Mouse (Mus musculus) gastrocnemius, postnatal 25 days (tissue): ENCODE data around the gene Apol8. TPM values are rescaled to one million over a fixed set of nuclear protein-coding genes. Genes with fewer than 3 reads are reported as not detected.
"Not testable (repeated sequence)": the region's sequence is repeated elsewhere in the genome, so short reads cannot be mapped to it uniquely, and the experiment has no call there.

Source experiments
- DNase-seq: peaks from one replicate; pipeline ENCODE4 v3.0.0; 2022
- total RNA-seq, 2 experiments: library from RNA; stranded (reverse); gene quantifications; 1 replicate in 1 of 2; 2 replicates in 1 of 2; pipeline ENCODE4 v1.2.3; 2021

Gene Apol8
- total RNA-seq, 2 experiments from 2014 or later: 0.21 TPM; not detected in 1

DNA sequence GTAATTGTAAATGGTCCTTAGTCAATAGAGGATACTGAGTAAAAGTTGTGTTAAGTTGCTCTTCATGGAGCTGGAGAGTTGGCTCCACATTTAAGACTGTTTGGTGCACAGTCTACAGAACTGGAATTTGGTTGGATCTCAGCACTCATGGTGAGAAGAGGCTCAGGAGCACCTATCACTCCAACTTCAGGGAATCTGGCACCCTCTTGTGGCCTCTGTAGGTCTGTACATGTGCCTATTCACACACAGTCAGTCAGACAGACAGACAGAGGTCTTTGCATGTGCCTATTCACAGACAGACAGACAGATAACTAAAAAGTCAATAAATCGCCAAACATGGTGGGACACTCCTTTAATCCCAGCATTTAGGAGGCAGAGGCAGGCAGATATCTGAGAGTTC lies 6.3 kb downstream of the Apol8 start:
- no peak for DNase-seq

GRCm38 (mm10) chr15:77749717-77750116 lies 7.1 kb downstream of the Apol8 start:
- no peak for DNase-seq

- DNase-seq: no peak
Observed at GRCm38 (mm10) chr15:77748414-77748813, 8.4 kb downstream of the Apol8 start.

DNA sequence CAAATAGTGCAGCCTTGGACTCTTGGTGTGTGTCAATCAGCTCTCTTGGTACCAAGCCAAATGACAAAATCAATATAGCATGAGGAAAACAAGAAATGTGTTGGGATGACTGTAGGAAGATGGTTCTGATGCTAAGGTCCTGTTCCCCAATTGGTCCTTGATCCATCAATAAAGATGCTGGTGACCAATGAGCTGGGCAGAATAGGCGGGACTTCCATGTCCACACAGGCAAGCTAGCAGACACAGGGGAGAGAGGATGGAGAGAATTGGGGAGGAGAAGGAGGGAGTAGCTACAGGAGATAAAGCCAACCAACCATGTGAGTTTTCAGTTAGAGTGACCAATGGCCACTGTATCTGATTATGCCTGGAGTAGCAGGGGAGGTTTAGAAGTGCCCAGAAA lies 10.5 kb downstream of the Apol8 start:
- DNase-seq: no peak

DNA sequence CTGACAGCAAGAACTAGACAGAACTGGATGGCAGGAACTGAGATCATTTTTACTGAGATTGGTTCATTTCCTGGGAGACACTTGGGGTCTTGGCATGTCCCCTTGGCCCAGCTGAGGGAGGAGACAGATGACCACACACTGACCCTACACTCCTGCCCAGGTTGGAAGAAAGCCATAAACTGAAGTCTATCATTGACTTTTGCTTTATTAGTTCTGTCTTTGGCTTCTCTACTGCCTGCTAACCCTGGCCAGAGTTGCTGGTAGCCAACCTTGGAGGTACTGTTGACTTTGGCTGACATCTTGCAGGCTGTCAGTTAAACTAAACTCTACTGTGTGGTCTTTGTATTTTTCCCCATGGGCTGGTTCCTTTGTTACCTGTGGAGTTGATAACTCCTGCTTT lies 11.7 kb downstream of the Apol8 start:
- no peak for DNase-seq

- no peak for DNase-seq
Observed at GRCm38 (mm10) chr15:77744632-77745031, 12.2 kb downstream of the Apol8 start.

DNA sequence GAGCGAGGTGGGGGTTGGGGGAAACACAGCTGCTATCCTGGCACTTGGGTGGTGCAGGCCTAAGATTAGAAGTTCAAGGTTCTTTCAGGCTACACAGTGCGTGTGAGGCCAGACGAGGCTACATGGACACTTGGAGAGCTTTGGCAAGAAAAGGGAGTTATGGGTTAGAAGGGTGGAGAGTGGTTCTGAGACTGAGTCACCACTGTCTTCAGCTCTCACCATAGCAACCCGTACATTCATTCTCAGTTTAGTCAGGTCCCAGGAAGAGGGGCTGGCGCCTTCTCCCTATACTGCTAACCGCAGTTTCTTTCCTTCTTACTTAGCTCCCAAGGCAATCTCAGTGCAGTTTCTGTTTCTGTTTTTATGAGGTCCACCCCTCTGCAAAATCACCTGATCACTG lies 15.2 kb downstream of the Apol8 start:
- not testable (repeated sequence) for DNase-seq

DNA sequence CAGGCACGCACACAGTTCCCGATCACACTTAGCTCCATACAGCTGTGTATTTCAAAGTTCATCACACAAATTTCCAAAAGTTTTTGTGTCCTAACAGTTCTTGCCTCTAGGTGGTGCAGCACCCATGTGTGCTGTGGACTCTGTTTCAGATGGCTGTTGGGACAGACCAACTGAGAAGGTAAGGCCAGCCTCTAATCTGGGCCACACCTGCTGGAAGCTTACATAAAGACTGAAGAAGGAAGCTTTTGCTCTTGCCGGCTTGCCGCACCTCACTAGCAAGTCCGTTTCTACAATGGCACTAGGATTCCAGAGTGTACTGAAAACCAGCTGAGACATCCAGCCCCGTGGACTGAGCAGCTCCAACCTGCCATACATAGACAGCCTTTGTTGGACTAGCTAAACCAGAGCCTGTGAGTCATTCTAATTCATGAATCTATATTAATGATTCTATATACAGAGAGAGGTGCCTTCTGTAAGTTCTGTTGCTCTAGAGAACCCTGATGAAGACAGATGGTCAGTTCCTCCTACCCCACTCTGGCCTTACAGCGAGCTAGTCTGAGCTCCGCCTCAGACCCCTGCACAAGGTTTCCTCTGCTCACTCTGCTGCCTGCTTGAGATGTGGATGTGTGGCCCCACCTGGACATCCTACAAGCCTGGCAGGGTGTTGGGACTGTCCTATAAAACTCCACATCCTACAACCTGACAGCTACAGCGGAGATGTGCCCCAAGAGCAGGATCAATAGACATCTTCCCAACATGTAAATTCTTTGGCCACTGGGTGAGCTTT lies 16.1 kb downstream of the Apol8 start:
- no peak for DNase-seq

DNA sequence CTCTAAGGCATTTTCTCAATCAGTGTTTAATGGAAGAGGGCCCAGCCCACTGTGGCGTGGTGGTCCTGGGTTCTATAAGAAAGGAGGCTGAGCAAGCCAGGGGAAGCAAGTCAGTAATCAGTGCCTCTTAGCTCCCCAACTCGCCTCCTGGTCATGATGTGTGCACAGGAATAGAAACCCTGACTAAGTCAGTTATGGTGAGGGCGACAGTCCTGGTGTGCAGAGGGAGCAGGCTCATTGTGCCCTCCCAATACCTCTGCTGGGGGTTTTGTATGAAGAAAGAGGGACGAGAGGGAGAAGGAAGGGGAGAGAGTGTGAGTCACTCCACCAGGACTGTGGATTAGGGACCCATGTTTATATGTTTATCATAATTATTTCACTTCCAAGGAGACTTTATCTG lies 22.9 kb downstream of the Apol8 start:
- DNase-seq: not testable (repeated sequence)

DNA sequence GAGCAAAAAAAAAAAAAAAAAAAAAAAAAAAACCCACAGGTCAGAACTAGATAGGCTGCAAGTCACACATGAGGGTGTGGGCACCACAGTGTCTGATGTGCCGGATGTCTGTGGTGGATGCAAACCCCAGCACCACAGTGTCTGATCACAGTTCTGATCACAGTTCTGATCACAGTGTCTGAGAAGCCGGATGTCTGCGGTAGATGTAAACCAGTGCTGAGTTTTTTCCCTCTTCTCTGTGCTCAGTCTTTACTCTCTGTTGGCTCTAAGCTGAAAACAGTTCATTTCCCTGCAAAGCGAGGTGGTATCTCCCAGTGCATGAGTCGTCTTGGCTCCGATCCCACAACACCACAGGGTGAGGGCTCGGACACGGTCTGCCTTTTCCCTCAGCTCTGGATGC lies 23.4 kb downstream of the Apol8 start:
- DNase-seq: not testable (repeated sequence)

DNA sequence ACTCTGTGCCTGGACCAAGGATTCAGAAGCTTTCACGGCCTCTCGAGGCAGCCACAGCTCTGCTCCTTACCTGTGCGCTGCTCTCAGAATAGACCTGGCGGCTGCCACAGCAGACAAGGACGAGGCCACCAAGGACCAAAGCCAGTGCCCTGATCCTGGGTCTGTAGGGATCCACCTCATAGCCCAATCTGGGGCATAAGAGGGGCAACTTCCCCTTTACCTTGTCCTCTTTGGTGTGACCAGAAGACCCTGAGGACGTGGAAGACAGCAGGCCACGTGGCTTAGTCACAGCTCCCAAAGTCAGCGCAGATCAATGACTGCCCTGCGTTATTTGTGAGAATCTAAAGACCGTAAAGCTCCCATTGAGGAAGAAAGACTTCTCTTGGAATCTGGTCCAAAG lies 24.0 kb downstream of the Apol8 start:
- DNase-seq: not testable (repeated sequence)

DNA sequence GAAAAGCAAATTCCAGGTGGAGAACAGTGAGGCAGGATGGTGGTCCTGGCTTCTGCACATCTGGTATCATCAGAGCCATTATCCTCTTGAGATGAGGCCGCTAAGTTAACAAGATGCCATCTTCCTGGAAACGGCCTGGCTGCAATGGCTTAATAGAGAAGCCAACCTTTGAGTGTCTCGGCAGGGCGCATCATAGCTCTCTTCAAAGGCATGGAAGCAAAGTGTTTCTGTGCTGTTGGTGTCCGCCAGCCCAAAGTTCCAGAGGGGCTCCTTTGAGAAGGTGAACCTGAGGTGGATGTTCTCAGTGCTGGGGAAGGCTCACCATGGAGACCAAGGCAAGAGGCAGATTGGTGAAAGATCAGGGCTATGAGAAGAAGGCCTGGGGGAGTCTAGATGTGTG lies 25.2 kb downstream of the Apol8 start:
- no peak for DNase-seq

DNA sequence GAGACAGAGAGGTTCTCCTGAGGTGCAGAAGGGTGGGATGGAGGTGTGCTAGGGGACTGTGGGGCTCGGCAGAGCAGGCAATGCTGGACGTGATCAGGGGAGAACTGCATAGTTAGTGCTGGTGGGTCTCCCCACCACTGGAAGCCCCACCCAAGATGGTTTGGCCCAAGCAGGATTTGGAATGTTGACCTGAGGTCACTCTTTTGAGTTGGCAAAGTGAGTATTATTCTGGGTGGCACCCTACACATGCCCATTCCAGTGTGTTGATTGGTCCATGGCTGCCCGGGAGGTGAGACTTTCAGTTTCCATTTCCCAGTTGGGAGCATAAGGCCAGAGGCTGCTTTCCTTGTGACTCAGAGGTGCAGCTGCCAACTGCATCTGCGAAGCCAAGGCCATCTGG lies 28.1 kb downstream of the Apol8 start, which contains the start of gene Apol9b:
Gene Apol9b (plus strand): TSS at position 301 of the 400 bp plus-strand sequence.
- DNase-seq: not testable (repeated sequence)

- DNase-seq: not testable (repeated sequence)
Observed at GRCm38 (mm10) chr15:77727745-77728144, 29.1 kb downstream of the Apol8 start.

GRCm38 (mm10) chr15:77727139-77727538 lies 29.7 kb downstream of the Apol8 start:
- DNase-seq: not testable (repeated sequence)

GRCm38 (mm10) chr15:77725393-77726020 lies 31.3 kb downstream of the Apol8 start:
- not testable (repeated sequence) for DNase-seq

DNA sequence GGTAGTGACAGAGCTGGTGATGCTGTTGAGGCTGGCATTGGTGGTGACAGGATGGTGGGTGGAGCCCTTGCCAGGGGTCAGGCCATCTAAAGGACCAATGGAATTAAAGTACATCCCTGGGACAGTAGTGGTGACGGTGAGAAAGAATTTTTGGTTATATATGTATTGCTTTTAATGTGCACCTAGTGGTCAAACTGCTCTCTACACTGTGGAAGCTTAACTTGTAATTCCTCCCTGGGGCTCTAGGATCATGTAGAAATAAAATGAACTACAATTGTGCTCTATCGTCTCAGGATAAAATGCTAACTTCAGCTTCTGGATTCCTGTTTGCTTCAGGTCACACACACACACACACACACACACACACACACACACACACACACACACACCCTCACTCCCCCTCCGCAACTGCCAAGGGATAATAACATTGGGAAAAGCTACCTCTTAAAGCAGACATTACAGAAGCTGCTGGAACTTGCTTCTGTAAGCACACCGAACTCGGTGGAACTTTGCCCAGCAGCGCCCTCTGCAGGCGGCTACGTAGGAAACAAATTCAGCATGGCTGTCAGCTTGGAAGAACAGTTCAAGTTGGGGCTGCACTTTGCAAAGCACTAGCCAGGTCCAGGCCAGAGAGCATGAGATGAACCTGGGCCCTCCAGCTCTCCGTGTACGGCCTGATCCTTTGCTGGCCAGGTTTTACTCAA lies 32.4 kb downstream of the Apol8 start:
- not testable (repeated sequence) for DNase-seq

DNA sequence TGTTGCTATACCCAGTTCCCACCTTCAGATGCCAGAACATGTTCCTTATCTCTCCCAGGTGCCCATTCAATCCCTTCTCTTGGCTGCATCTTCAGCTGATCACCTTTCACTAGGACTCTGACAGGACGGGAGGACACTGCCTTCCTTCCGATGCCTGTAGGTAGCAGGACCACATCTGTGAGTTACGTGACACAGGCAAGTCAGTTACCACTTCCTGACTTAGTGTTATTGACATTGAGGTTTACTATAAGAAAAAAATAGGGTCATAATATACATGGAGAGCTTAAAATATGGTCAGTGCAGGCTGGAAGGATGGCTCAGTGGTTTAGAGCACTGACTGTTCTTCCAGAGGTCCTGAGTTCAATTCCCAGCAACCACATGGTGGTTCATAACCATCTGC lies 35.3 kb downstream of the Apol8 start:
- not testable (repeated sequence) for DNase-seq

GRCm38 (mm10) chr15:77718240-77718639 lies 38.6 kb downstream of the Apol8 start:
- DNase-seq: not testable (repeated sequence)

DNA sequence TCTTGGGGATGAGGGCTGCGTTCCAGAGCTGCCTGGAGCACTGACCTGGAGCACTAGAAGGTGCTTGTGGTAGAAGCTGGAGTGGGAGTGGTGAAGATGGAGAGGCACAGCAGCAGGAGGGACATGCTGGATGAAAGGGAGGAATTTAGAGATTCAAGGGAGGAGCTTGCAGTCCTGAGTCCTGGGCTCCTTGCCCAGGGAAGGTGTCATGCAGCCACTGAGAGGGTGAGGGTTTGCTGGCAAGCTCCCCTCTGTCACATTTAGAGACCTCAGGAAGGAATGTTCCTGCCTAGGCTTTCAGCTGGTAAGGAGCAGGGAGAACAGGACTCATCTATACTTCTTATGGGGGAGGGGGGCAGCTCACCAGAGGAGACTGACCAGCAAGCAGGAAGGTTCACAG lies 47.9 kb downstream of the Apol8 start:
- DNase-seq: not testable (repeated sequence)

DNA sequence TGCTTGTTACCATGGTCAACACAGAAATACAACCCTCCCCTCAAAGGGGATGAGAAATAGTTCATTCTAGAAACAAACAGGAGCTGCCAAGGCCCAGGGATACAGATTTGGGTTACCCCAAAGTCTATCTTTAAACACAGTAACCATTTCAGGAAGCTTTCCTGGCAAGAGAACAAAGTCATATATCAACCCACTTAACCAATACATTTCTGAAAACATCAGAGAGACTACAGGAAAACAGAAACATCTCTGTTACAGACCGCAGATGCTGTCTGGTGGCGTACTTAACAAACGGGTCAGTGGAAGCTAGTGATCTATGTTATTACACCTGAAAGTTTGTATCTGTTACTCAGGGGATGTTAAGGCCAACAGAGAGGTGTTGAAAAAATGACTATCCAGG lies 51.5 kb downstream of the Apol8 start:
- not testable (repeated sequence) for DNase-seq

- DNase-seq: not testable (repeated sequence)
Observed at GRCm38 (mm10) chr15:77698656-77699055, 58.1 kb downstream of the Apol8 start, which contains the start of gene Apol7e. TSS of gene Apol7e (plus strand) at chr15:77698857.
